Mouse (Mus musculus): Measurements from ENCODE around the gene Zfand2a. TPM values are rescaled to one million over a fixed set of nuclear protein-coding genes. Genes with fewer than 3 reads are reported as not detected.

Zfand2a gene
- polyA plus RNA-seq, 1 experiment from 2014 or later: 6.4 TPM

- no peaks in the 10 kb centered on the region for H3K9me3 ChIP-seq (ENCODE audit: control insufficient read depth, low read length)
- H3K4me1 ChIP-seq (replicated peaks; ENCODE audit: control insufficient read depth, insufficient read depth, low read length): no peaks in the 10 kb centered on the region
- no peak overlapping the region for H3K4me2 ChIP-seq (ENCODE audit: low read depth, low read length, severe bottlenecking)
- WGBS: 12% methylated on average over 12 of the region's 14 CpGs
- ATAC-seq (replicated peaks; ENCODE audit: low FRiP score) (peak; percentile 39; the same call in 1 of the 2 replicates), DNase-seq (ENCODE audit: low spot score) (peak; percentile 86)
- no peak overlapping the region for H3K4me3 ChIP-seq (ENCODE audit: low read depth, low read length)
- H3K27me3 ChIP-seq (ENCODE audit: control insufficient read depth, insufficient read depth, low read length): no peaks in the 10 kb centered on the region
- no peak overlapping the region for H3K9ac ChIP-seq (ENCODE audit: low read length)
- no peak overlapping the region for H3K27ac ChIP-seq (ENCODE audit: low read depth, low read length)
- H3K36me3 ChIP-seq (ENCODE audit: control insufficient read depth, insufficient read depth, low read length): no peaks in the 10 kb centered on the region
These were observed 20.8 kb upstream of the Zfand2a start for GRCm38 (mm10) chr5:139505073-139505606.

- no peak for DNase-seq (ENCODE audit: low spot score)
- 88% methylated on average over 14 of the region's 14 CpGs for WGBS
- Histone ChIP-seq H3K36me3 (ENCODE audit: control insufficient read depth, insufficient read depth, low read length) (no peaks in the 10 kb centered on the region), H3K4me3 (ENCODE audit: low read depth, low read length) (no peak overlapping the region), H3K27me3 (ENCODE audit: control insufficient read depth, insufficient read depth, low read length) (no peaks in the 10 kb centered on the region), H3K4me2 (ENCODE audit: low read depth, low read length, severe bottlenecking) (no peak overlapping the region), H3K9ac (ENCODE audit: low read length) (no peak overlapping the region), H3K9me3 (ENCODE audit: control insufficient read depth, low read length) (no peaks in the 10 kb centered on the region), H3K4me1 (replicated peaks; ENCODE audit: control insufficient read depth, insufficient read depth, low read length) (no peaks in the 10 kb centered on the region), H3K27ac (ENCODE audit: low read depth, low read length) (no peak overlapping the region)
- ATAC-seq (replicated peaks; ENCODE audit: low FRiP score): no peak
These were observed 17.9 kb upstream of the Zfand2a start for GRCm38 (mm10) chr5:139502281-139502680.

GRCm38 (mm10) chr5:139498791-139499190 lies 14.4 kb upstream of the Zfand2a start:
- H3K4me2 ChIP-seq (ENCODE audit: low read depth, low read length, severe bottlenecking): no peak overlapping the region
- H3K27me3 ChIP-seq (ENCODE audit: control insufficient read depth, insufficient read depth, low read length): no peaks in the 10 kb centered on the region
- no peak for ATAC-seq (replicated peaks; ENCODE audit: low FRiP score)
- WGBS: 80% methylated on average over 5 of the region's 5 CpGs
- H3K4me1 ChIP-seq (replicated peaks; ENCODE audit: control insufficient read depth, insufficient read depth, low read length): no peaks in the 10 kb centered on the region
- no peak for DNase-seq (ENCODE audit: low spot score)
- H3K4me3 ChIP-seq (ENCODE audit: low read depth, low read length): no peak overlapping the region
- H3K9ac ChIP-seq (ENCODE audit: low read length): no peak overlapping the region
- no peak overlapping the region for H3K27ac ChIP-seq (ENCODE audit: low read depth, low read length)
- H3K9me3 ChIP-seq (ENCODE audit: control insufficient read depth, low read length): no peaks in the 10 kb centered on the region
- H3K36me3 ChIP-seq (ENCODE audit: control insufficient read depth, insufficient read depth, low read length): no peaks in the 10 kb centered on the region

- Histone ChIP-seq H3K4me1 (replicated peaks; ENCODE audit: control insufficient read depth, insufficient read depth, low read length) (no peaks in the 10 kb centered on the region), H3K36me3 (ENCODE audit: control insufficient read depth, insufficient read depth, low read length) (no peaks in the 10 kb centered on the region), H3K27ac (ENCODE audit: low read depth, low read length) (no peak overlapping the region), H3K27me3 (ENCODE audit: control insufficient read depth, insufficient read depth, low read length) (no peaks in the 10 kb centered on the region), H3K4me3 (ENCODE audit: low read depth, low read length) (no peak overlapping the region), H3K4me2 (ENCODE audit: low read depth, low read length, severe bottlenecking) (no peak overlapping the region), H3K9me3 (ENCODE audit: control insufficient read depth, low read length) (no peaks in the 10 kb centered on the region), H3K9ac (ENCODE audit: low read length) (no peak overlapping the region)
- DNase-seq (ENCODE audit: low spot score) (no peak), ATAC-seq (replicated peaks; ENCODE audit: low FRiP score) (no peak)
- 56% methylated on average over 5 of the region's 5 CpGs for WGBS
These were observed 12.6 kb upstream of the Zfand2a start for GRCm38 (mm10) chr5:139496939-139497338.

- H3K36me3 ChIP-seq (ENCODE audit: control insufficient read depth, insufficient read depth, low read length): no peaks in the 10 kb centered on the region
- H3K4me1 ChIP-seq (replicated peaks; ENCODE audit: control insufficient read depth, insufficient read depth, low read length): no peaks in the 10 kb centered on the region
- no peak overlapping the region for H3K27ac ChIP-seq (ENCODE audit: low read depth, low read length)
- H3K9ac ChIP-seq (ENCODE audit: low read length): no peak overlapping the region
- H3K4me3 ChIP-seq (ENCODE audit: low read depth, low read length): no peak overlapping the region
- DNase-seq (ENCODE audit: low spot score): no peak
- no peak for ATAC-seq (replicated peaks; ENCODE audit: low FRiP score)
- no peaks in the 10 kb centered on the region for H3K9me3 ChIP-seq (ENCODE audit: control insufficient read depth, low read length)
- H3K27me3 ChIP-seq (ENCODE audit: control insufficient read depth, insufficient read depth, low read length): no peaks in the 10 kb centered on the region
- H3K4me2 ChIP-seq (ENCODE audit: low read depth, low read length, severe bottlenecking): no peak overlapping the region
- 72% methylated on average over 22 of the region's 22 CpGs for WGBS
These were observed 10.8 kb upstream of the Zfand2a start for GRCm38 (mm10) chr5:139495019-139495669.

GRCm38 (mm10) chr5:139493690-139494089 lies 9.3 kb upstream of the Zfand2a start:
- WGBS: 69% methylated on average over 5 of the region's 5 CpGs

GRCm38 (mm10) chr5:139491348-139491747 lies 7.0 kb upstream of the Zfand2a start:
- no peaks in the 10 kb centered on the region for H3K9me3 ChIP-seq (ENCODE audit: control insufficient read depth, low read length)
- no peak overlapping the region for H3K4me3 ChIP-seq (ENCODE audit: low read depth, low read length)
- no peak overlapping the region for H3K4me2 ChIP-seq (ENCODE audit: low read depth, low read length, severe bottlenecking)
- H3K9ac ChIP-seq (ENCODE audit: low read length): no peak overlapping the region
- ATAC-seq (replicated peaks; ENCODE audit: low FRiP score): no peak
- no peaks in the 10 kb centered on the region for H3K36me3 ChIP-seq (ENCODE audit: control insufficient read depth, insufficient read depth, low read length)
- no peak for DNase-seq (ENCODE audit: low spot score)
- H3K27me3 ChIP-seq (ENCODE audit: control insufficient read depth, insufficient read depth, low read length): no peaks in the 10 kb centered on the region
- no peaks in the 10 kb centered on the region for H3K4me1 ChIP-seq (replicated peaks; ENCODE audit: control insufficient read depth, insufficient read depth, low read length)
- H3K27ac ChIP-seq (ENCODE audit: low read depth, low read length): no peak overlapping the region
- 64% methylated on average over 8 of the region's 8 CpGs for WGBS

More at GRCm38 (mm10) chr5:139493690-139494089, 9.3 kb upstream of the Zfand2a start:
- Histone ChIP-seq H3K9me3 (ENCODE audit: control insufficient read depth, low read length) (no peaks in the 10 kb centered on the region), H3K4me3 (ENCODE audit: low read depth, low read length) (no peak overlapping the region), H3K9ac (ENCODE audit: low read length) (no peak overlapping the region), H3K27ac (ENCODE audit: low read depth, low read length) (no peak overlapping the region), H3K27me3 (ENCODE audit: control insufficient read depth, insufficient read depth, low read length) (no peaks in the 10 kb centered on the region), H3K4me2 (ENCODE audit: low read depth, low read length, severe bottlenecking) (no peak overlapping the region), H3K4me1 (replicated peaks; ENCODE audit: control insufficient read depth, insufficient read depth, low read length) (no peaks in the 10 kb centered on the region), H3K36me3 (ENCODE audit: control insufficient read depth, insufficient read depth, low read length) (no peaks in the 10 kb centered on the region)
- DNase-seq (ENCODE audit: low spot score): no peak
- no peak for ATAC-seq (replicated peaks; ENCODE audit: low FRiP score)

- ATAC-seq (replicated peaks; ENCODE audit: low FRiP score) (no peak), DNase-seq (ENCODE audit: low spot score) (no peak)
- no peaks in the 10 kb centered on the region for H3K36me3 ChIP-seq (ENCODE audit: control insufficient read depth, insufficient read depth, low read length)
- no peaks in the 10 kb centered on the region for H3K4me1 ChIP-seq (replicated peaks; ENCODE audit: control insufficient read depth, insufficient read depth, low read length)
- H3K9ac ChIP-seq (ENCODE audit: low read length): no peak overlapping the region
- no peak overlapping the region for H3K4me2 ChIP-seq (ENCODE audit: low read depth, low read length, severe bottlenecking)
- no peak overlapping the region for H3K4me3 ChIP-seq (ENCODE audit: low read depth, low read length)
- H3K27me3 ChIP-seq (ENCODE audit: control insufficient read depth, insufficient read depth, low read length): no peaks in the 10 kb centered on the region
- WGBS: 90% methylated on average over 11 of the region's 11 CpGs
- H3K9me3 ChIP-seq (ENCODE audit: control insufficient read depth, low read length): no peaks in the 10 kb centered on the region
- no peak overlapping the region for H3K27ac ChIP-seq (ENCODE audit: low read depth, low read length)
These were observed 5.8 kb upstream of the Zfand2a start for GRCm38 (mm10) chr5:139490131-139490530.
